Mouse (Mus musculus): ENCODE results near the gene Cnih2.

Gene Cnih2

DNA sequence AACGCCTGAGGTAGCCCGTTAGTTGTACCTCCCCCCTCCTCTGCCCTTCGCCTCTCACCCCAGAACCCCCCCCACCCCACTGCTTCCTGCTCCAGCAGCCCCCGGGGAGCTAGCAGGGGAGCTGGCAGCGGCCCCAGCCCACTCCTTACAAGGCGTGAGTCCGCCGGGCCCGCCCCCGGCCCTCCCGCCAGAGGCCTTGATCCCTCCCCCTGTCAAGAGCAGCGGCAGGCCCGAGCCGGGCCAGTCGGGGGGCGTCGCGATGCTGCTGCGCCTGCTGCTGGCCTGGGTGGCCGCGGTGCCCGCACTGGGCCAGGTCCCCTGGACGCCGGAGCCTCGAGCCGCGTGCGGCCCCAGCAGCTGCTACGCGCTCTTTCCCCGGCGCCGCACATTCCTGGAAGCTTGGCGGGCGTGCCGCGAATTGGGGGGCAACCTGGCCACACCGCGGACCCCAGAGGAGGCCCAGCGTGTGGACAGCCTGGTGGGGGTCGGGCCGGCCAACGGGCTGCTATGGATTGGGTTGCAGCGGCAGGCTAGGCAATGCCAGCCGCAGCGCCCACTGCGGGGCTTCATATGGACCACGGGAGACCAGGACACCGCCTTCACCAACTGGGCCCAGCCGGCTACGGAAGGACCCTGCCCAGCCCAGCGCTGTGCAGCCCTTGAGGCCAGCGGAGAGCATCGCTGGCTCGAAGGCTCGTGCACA, 30.3 kb downstream of the Cnih2 start, which contains the start of gene Cd248:
Gene Cd248, plus strand, starts transcription at position 212 of the 703 bp plus-strand sequence.
- DNase-seq, result no peak

DNA sequence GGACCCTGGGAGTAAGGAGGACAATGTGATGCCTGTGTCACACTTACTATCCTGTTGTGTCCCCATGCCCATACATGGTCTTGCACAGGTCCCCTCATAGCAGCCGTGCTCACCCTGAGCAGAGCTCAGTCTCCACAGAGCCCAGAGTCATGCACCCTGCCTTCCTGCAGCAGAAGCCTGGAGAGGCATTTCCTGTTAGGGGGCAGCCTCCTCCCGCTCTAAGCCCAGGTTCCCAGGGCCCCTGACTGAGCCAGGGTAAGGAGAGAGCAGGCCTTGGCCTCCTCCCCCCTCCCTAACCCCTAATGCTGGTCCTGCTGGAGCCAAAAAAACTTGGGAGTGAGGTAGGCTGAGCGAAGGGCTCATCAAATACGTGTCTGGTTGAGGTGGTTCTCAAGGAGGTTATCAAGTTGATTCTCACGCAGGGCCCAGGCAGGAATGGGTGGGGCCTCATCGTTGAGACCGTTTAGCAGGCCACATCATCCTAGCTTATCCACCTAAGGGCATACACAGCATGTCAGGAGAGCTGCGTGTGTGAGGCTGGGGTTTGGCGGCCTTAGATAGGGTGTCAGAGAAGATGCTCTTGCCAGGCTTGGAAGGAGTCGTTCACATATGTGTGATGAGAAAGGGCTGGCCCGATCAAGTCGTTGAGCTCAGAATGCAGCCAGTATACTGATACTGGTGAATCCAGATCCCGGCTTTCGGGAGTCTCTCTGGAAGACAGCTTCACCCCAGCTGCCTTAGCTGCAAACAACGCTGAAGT, 31.1 kb downstream of the Cnih2 start:
- DNase-seq, result no peak

DNA sequence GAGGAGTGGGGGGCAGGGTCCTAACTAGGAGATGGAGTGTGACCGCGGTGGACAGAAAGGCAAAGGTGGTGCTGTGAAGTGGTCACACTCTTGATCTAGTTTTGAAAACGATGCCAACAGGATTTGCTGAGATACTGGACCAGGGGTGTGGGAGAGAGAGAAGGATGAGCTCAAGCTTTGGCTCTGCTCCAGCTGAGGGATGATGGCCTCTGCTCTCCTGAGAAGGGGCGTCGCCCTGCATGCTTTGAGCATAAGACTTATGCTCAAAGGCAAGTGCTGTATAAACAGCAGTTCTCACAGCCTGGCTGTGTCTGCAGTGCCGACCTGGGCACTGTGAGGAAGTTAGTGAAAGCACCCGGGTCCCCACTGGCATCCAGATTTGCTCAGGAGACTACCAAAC, 33.2 kb downstream of the Cnih2 start:
- no peak for DNase-seq

DNA sequence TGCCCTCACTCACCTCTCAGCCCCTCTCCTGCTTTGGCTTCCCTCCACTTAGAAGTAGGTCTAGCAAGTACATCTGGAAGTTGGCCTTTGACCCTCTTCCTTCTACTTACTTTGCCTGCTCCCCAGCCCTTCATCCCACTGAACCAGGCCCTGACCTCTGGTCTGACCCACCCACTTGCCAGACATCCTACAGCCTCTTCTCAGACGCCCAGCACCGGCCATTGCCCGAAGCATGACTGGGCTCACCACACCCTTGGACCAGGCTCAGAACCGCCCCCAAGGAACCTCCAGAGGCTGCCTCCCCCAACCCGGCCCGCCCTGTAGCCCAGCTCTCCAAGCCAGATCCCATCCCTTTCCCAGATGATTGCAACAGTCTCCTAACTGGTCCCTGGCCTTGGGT, 35.9 kb downstream of the Cnih2 start:
- DNase-seq, result no peak

DNA sequence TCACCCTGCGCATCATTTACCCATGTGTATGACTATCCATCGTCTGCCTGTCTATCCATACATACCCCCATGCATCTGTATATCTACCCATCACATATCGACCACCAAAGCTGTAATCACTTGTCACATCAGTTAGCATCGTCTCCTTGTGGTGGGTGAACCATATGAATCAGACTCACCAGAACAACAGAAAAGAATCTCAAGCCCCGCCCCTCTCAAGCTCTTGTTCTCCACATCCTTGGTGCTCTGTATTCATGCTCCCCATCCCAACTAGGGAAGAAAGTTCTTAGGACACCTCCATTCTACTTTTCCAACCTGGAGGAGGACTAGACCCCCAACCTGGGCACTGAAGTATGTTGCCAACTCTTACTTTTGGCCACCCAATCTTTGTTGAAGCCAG, 36.3 kb downstream of the Cnih2 start:
- no peak for DNase-seq

DNA sequence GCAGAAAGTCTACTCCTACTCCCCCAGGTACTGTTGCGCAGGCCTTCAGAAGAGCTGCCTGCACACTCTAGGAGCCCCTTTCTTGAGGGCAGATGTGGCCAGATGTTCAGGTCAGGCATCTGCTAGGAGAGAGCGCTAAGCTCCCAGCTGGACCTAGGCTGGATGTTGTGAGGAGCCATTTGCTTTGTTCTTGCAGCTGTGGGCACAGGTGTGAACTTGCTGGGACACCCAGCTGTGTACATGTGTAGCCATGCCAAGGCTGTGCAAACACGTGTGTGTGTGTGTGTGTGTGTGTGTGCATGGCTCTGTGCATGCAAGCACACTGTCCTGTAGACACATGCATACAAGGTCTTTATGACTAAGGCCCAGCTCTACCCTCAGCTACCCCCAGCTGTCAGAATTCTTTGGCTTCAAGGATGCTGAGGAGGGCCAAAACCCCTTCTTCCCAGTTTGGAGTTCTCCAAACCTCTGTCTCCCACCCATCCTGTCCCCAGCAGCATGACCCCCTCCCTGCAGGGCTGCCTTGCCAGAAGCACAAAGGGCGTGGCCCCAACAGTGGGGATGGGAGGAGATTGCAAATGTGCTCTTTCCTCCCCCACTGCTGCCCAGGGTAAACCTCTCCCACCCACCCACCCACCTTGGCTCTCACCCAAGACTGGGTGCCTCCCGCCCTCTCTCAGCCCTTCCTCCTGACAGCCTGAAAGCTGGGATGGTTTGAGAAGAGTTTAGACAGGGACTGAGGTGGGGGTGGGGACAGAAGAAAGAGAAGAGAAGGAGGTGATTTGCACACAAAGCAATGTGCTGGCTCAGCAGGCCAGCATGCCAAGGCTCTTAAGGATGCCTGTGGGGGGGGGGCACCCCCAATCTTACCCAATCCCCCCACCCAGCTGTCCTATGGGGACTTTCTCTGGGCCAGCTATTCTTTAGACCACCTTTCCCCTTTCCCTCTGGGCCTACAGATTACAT, 37.7 kb downstream of the Cnih2 start:
- no peak for DNase-seq

DNA sequence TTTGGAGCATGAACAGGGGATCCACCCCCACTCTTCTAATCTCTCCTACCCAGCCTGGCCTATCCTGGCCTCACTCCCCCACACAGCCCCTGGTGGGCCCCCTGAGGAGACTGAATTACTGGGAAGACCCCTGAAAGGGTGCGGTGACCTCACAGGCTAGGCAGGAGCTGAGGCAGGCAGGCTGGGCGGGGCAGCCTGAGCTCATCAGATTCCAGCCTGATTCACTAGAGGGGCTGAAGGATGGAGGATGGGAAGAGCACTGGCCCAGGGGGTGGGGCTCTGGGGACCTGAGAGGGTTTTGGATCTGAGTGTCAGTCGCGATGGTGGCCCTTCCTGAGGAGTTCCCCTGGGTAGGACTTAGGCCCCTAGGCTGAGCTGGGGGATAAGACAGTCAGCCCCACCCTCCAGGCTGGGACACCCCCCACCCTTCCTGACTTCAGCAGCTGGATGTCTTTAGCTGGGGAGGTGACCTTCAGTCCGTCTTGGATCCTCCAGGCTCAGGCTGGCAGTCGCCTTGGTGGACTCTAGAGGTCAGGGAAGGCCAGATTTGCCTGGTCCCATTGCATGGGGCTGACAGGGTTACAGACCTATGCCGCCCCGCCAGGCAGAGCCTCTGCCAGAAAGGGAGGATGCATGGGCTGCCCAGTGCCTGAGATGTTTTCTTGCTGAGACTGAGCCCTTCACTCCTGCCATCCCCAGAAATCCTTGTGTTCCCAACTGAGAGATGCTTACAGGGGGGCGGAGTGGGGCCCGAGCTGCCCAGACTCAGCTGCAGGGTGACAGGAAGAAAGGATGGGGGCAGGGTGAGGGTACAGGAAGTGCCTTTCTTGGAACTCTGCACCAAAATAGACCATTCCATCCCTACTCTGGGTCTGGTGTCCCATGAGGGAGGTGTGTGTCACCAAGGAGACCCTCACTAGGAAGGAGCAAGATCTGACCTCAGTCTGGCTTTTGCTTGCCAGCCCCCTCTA, 39.2 kb downstream of the Cnih2 start:
- DNase-seq, result no peak

DNA sequence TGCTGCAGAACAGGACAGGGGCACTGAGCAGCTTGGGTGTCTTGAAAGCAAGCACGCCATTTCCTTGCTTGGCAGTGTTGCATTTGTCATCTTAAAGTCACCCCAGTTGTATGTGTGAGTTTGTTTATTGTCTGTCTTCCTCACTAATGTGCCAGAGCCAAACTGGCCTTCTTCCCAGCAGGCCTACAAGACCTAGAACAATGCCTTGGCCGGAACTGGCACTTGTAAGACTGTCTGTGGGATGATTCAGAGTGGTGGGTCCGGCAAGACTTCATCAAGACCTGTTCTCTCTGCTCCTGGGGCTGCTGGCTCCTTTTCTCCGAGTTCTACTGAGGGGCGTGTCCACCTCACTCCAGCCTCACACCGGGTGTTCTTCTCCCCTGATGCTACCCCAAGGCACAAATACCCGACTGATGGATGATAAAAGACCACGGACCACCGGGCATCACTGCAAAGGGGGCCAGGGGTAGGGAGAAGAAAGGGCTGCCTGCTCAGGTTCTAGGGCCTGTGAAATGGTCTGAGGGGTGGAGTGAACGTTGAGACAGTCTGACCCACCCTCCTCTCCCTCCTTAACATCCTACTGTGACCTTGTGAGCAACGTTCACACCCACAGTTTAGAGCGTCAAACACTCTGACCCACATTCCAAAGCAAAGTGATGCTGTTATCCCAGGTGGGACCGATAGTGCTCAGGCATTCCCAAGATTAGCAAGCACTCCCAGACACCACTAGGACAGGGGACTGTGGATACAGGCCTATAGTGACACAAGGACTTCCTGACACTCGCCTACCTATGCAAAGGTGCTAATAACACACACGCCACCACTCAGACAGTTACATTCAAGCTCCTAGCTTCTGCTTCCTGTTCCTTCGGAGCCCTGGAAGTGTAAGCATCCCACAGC, 40.2 kb downstream of the Cnih2 start:
- DNase-seq, result no peak

DNA sequence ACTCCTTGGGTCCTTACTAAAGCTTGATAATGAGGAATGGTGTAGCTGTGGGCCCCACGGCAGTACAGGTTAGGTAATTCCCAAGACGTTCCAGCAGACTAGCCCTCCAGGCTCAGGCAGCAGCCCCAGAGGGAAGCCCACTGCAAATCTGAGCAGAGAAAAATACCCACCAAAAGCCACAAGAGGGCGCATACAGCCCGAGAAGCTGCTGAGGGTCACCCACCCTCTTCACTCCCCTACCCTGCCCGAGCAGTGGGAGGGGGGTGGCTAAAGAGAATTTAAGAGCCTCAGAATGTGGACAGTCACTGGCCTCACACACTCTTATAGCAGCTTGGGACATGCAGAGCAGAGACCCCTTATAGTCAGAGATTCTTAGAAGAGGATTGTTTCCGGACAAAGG, 42.1 kb downstream of the Cnih2 start:
- DNase-seq, result no peak

DNA sequence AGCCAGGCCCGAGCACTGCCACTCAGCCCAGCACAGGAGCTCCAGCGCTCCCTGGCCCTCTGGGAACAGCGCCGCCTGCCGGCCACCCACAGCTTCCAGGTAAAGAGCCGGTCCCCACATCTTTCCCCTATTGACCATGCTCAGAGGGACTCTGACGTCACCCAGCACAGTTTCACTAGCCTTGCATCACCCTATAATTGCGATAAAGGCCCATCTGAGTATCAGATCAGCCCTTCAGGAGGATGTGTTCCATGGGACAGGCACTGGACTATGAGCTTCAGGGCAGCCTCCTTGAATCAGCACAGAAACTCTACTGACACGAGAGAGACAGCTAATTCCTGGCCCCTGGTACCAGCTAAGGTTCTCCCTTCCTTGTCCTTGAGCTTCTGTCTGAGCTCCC, 44.4 kb downstream of the Cnih2 start:
- DNase-seq, result peak in 1 of 2 experiments; percentile 48

DNA sequence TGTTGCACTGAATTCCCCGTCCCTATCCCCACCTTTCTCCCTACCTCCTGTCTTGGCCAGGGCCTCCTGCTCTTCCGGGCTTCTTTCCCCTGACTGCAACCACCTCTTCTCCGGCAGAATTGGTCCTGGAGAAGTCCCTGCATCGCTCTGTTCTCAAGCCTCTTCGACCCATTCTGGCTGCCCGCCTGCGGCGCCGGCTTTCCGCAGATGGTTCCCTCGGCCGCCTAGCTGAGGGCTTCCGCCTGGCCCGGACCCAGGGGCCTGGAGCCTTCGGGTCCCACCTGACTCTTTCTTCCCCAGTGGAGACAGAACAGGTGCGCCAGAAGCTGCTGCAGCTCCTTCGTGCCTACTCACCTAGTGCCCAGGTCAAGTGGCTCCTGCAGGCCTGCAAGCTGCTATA, 45.5 kb downstream of the Cnih2 start:
- no peak for DNase-seq

DNA sequence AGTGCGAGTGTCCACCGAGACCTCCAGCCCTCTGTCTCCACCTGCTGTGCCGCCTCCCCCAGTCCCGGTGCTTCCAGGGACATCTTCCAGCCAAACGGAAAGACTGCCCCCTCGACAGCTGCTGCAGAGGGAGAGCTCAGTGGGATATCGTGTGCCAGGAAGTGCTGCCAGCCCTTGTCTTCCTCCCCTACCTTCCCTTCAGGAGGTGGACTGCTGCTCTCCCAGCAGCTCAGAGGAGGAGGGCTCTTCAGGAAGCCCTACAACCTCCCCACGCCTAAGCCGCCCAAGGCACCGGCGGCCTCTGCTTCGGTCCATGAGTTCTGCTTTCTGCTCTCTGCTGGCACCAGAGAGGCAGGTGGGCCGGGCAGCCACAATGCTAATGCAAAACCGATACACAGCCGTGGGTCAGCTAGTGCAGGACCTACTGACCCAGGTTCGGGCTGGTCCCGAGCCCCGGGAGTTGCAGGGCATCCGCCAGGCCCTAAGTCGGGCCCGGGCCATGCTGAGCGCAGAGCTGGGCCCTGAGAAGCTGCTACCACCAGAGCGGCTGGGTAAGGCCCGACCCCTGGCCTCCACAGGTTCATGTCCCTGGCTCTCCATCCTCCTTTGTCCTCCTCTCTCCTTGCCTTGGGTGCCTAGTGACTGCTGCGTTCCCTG, 46.0 kb downstream of the Cnih2 start:
- DNase-seq, result no peak

DNA sequence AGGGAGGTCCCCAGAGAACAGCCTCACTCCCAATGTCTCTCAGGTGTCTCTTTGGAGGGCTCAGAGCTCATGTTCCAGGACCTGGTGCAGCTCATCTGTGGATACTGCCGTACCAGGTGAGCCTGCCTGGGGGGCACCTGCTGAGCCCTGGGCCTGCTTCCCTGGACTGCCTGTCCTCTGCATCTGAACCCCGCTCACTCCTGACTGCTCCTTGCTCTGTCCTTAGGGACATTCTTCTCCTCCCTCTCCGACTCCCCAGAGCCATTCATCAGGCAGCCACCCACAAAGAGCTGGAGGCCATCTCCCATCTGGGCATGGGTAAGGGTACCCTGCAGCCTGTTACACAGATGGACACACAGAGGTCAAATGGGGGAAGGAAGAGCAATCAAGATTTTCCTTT, 46.8 kb downstream of the Cnih2 start:
- DNase-seq, result no peak

DNA sequence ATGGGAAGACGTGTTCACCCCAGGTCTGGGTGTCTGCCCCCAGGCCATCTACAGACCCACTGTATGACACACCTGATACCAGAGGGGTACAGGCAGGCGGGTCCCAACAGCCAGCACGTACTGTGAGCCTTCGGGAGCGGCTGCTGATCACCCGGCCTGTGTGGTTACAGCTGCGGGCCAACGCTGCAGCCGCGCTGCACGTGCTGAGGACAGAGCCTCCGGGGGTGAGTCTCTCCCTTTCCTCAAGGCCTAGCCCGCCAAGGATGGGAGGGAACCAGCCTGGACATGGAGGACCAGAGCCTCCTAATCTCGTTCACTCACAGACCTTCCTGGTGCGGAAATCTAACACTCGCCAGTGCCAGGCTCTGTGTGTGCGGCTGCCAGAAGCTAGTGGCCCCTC, 47.3 kb downstream of the Cnih2 start:
- no peak for DNase-seq

DNA sequence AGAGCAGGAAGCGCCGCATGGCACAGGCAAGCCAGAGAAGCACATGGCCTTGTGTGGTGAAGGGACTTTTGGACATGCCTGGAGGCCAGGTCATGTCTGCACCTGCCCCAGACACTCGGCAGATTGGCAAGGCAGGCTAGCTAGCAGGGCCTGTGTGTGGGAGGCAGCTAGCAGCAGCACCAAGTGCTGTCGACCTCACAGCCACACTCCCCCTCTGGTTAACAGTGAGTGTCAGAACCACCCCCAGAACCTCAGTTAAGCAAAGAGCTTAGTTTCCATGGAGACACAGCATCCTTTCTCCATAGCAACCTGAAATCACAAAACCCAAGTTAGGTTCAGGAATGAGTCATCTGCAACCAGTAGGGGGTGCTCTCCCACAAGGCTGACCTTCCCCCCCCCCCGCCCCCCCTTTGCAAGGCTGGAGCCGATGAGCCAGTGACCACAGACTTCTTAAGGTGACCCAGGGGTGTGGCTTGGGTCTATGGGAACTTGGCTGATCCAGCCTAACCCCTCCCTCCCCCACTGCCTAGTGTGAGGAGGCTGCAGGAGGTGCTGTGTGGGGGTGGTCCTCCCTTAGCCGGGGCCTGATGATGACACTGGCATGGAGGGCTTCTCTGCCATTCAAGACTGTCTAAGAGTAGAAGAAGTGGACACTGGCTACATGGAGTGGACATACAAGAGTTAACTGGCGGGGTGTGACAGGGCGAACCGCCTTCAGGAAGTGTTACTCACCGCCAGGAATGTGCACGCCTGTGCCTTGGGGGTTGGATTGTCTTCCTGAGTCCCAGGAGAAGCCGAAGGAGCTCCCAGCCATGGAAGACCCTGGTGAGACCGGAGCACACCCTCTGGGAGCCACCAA, 48.0 kb downstream of the Cnih2 start, which contains the start of gene Rin1:
Gene Rin1, plus strand, starts transcription at position 435 of the 859 bp plus-strand sequence.
- no peak for DNase-seq

DNA sequence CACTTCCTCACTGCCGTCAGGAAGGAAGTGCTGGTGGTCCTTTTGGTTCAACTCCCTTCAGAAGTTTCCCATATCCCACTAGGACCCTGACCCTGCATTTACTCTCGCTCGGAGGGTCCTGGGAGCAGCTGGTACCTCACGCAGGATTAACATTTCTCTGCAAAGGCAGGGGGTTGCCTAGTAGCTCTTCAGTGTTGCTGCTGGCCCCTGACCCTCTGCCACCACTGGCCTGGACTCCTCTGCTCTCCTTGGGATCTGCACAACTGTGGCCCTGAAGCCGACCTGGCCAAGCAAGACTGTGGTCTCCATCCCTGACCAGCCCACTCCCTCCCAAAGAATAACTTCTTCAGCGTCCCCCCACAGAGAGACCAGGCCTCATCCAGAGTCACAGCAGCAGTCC, 49.0 kb downstream of the Cnih2 start:
- no peak for DNase-seq

DNA sequence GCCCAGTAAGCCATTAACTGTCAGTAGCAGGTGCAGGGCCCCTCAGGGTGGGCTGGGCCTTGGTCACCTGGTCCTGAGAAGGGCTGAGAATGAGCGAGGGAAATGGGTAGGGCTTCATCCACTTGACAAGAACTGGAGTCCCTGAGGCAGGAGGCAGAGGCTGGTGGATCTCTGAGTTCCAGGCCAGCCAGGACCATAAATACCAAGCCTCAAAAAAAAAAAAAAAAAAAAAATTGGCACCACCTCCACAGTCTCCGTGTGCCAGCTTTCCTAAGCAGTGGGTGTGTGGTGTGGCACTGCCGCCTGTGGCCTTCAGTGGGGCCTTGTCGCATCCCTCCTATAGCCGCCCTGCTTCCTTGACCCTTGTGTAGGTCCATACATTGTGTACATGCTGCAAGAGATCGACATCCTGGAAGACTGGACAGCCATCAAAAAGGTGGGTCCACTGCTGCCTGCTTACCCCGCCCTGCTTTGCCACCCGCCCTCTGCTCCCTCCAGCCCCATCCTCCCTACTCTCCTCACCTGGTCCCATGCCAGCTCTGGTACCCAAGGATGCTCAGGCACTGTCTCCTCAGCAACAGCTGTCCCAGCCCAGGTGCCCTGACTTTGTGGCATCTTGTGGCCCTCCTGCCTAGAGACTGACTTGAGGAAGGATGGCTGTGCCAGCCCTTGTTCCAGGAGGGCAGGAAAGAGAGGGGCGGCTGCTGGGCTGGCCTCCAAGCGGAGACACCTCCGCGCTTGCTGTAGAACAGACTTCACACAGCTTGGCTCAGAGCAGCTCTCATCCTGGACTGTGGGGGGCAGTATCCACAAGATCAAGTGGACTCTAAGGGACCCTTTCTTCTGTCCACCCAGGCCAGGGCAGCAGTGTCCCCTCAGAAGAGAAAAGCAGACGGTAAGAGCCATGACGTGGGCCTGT, 49.9 kb downstream of the Cnih2 start:
- no peak for DNase-seq

DNA sequence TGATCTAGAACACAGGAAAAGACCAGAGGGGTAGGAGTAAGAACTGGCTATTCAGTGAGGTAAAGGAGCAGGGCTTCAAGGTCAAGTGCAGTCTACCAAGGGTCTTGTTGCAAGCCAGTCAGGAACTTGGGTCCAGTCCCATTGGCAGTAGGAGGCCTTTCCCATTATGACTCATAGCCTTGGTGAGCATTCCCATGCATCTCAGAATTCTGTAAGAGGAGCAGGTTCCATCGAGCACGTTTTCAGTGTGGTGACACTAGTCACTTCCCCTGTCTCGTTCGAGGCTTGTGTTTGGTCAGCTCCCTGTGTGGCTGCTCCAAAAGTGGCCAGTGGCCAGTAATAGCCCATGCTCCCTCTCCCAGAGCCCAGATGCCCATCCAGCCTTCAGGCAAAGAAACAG, 52.8 kb downstream of the Cnih2 start:
- no peak for DNase-seq

All from spleen, adult 18-20 months (tissue).